Mouse (Mus musculus): ENCODE results near the gene Gm13696. TPM values are rescaled to one million over a fixed set of nuclear protein-coding genes. Genes with fewer than 3 reads are reported as not detected.
A peak's percentile ranks its signal among the peaks of the same experiment; 100 is the strongest.
"Not testable (repeated sequence)": the region's sequence is repeated elsewhere in the genome, so short reads cannot be mapped to it uniquely, and the experiment has no call there.

Gm13696 gene
- total RNA-seq (2021) (1 to 10 TPM; 1.1 to 1.5 TPM), polyA plus RNA-seq (2012; rRNA removed) (not detected in 2 replicates)
- long read RNA-seq = 0 reads

DNA sequence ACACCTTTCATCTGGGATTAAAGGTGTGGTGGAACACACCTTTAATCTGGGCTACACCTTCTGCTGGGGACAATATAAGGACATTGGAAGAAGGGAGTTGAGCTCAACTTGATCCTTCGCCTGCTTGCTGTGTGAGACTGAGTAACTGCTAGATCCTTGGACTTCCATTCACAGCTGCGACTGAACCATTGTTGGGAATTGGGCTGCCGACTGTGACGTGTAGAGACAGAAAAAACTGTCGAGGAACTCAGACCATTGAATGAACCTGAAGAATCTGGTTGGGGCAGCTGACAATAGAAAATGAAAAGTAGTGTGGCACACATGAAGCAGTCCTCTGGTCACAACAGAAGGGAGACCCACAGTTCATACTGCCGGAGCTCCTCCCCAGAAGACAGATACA is at the start of gene Gm13696:
TSS of gene Gm13696 (plus strand) at position 301 of the 400 bp plus-strand sequence.
- DNase-seq = not testable (repeated sequence)

DNA sequence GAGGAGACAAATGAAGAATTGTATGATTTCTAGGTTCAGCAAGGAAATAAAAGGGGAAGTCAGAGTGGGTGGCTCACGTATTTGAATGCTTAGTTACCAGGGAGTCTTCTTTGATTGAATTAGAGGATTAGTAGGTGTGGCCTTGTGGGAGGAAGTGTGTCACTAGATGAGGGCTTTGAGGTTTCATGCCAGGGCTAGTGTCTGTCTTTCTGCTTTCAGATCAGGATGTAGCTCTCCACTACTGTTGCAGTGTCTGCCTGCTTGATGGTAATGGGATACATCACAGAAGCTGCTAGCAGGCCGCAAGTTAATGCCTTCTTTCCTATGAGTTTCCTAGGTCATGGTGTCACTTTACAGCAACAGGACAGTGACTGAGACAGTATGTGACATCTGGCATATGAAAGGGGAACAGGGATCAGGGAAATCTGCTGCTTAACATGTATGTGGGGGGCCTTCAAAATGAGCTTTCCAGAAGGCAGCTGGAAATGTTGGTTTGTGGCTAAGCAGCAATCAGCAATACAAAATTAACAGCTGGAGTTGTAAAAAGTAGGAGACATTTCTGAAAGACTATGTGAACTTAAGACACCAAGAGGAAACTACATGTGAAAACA is 43.3 kb upstream of the Gm13696 start:
- no peak for DNase-seq

DNA sequence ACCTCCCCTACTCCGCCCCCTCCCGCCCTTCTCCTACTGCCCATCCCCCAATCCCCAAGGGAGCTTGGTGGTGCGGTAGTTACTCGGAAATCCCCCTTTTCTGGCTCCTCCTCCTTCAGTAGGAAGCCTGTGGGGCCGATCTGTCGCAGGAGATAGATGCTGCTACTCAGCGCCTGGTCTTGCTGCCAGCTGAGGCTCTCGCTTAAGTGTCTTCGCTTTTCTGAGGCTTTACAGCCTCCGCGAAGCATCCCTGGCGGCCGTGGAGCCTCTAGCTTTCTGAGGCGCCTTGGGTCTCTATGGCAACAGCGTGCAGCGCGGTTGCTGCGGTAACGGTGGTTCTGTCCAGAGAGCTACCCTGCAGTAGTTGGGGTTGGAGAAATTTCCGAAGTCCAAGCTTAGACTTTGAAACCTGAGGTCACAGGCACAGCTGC is 32.0 kb upstream of the Gm13696 start, which contains the start of gene Zswim2:
TSS of gene Zswim2 (minus strand) at position 298 of the 431 bp plus-strand sequence.
- peak; percentile 8 for DNase-seq

DNA sequence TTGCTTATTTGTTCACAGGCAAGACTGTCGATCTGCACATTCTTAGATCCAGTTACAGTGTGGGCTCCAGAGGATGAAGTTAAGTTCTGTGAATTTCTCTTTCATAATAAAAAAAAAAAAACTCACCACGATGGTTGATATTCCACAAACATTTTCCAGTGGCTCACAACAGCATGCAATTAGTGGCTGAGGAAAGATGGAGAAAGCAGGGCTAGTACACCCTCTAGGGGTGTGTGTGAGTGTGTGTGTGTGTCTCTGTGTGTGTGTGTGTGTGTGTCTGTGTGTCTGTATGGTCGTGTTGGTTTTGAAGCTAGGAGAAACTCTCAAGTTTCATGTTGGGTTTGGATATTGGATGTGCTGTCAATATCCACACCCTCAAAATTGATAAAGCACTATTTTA is 31.5 kb upstream of the Gm13696 start:
- DNase-seq = no peak

DNA sequence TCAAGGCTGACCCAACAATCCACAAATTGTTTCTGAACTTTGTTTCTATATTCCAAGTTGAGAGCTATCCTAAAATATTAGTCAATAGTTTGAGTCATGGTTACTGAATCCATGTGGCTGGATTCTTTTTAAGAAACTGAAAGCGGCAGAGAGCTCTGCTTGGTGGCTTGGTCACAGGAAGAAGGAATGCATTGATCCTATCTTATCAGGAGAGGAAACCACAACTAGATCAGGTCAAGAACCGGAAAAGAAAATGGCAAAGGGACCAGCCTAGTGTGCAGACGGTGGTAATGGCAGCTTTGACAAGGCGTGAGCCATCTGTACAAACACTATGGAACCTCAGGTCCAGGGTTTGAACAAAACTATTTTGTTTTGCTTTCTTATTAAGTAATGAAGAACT is 31.1 kb upstream of the Gm13696 start:
- no peak for DNase-seq

DNA sequence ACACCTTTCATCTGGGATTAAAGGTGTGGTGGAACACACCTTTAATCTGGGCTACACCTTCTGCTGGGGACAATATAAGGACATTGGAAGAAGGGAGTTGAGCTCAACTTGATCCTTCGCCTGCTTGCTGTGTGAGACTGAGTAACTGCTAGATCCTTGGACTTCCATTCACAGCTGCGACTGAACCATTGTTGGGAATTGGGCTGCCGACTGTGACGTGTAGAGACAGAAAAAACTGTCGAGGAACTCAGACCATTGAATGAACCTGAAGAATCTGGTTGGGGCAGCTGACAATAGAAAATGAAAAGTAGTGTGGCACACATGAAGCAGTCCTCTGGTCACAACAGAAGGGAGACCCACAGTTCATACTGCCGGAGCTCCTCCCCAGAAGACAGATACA is 17.5 kb upstream of the Gm13696 start, which contains the start of gene Gm13698:
TSS of gene Gm13698 (plus strand) at position 301 of the 400 bp plus-strand sequence.
- DNase-seq = not testable (repeated sequence)

DNA sequence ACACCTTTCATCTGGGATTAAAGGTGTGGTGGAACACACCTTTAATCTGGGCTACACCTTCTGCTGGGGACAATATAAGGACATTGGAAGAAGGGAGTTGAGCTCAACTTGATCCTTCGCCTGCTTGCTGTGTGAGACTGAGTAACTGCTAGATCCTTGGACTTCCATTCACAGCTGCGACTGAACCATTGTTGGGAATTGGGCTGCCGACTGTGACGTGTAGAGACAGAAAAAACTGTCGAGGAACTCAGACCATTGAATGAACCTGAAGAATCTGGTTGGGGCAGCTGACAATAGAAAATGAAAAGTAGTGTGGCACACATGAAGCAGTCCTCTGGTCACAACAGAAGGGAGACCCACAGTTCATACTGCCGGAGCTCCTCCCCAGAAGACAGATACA is 11.7 kb upstream of the Gm13696 start, which contains the start of gene Gm13693:
TSS of gene Gm13693 (plus strand) at position 301 of the 400 bp plus-strand sequence.
- not testable (repeated sequence) for DNase-seq

DNA sequence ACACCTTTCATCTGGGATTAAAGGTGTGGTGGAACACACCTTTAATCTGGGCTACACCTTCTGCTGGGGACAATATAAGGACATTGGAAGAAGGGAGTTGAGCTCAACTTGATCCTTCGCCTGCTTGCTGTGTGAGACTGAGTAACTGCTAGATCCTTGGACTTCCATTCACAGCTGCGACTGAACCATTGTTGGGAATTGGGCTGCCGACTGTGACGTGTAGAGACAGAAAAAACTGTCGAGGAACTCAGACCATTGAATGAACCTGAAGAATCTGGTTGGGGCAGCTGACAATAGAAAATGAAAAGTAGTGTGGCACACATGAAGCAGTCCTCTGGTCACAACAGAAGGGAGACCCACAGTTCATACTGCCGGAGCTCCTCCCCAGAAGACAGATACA is 5.9 kb upstream of the Gm13696 start, which contains the start of gene Gm13695:
TSS of gene Gm13695 (plus strand) at position 301 of the 400 bp plus-strand sequence.
- DNase-seq = not testable (repeated sequence)

DNA sequence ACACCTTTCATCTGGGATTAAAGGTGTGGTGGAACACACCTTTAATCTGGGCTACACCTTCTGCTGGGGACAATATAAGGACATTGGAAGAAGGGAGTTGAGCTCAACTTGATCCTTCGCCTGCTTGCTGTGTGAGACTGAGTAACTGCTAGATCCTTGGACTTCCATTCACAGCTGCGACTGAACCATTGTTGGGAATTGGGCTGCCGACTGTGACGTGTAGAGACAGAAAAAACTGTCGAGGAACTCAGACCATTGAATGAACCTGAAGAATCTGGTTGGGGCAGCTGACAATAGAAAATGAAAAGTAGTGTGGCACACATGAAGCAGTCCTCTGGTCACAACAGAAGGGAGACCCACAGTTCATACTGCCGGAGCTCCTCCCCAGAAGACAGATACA is 5.7 kb downstream of the Gm13696 start, which contains the start of gene Gm13694:
TSS of gene Gm13694 (plus strand) at position 301 of the 400 bp plus-strand sequence.
- DNase-seq = not testable (repeated sequence)

DNA sequence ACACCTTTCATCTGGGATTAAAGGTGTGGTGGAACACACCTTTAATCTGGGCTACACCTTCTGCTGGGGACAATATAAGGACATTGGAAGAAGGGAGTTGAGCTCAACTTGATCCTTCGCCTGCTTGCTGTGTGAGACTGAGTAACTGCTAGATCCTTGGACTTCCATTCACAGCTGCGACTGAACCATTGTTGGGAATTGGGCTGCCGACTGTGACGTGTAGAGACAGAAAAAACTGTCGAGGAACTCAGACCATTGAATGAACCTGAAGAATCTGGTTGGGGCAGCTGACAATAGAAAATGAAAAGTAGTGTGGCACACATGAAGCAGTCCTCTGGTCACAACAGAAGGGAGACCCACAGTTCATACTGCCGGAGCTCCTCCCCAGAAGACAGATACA is 11.5 kb downstream of the Gm13696 start, which contains the start of gene Gm13697:
TSS of gene Gm13697 (plus strand) at position 301 of the 400 bp plus-strand sequence.
- DNase-seq = not testable (repeated sequence)

DNA sequence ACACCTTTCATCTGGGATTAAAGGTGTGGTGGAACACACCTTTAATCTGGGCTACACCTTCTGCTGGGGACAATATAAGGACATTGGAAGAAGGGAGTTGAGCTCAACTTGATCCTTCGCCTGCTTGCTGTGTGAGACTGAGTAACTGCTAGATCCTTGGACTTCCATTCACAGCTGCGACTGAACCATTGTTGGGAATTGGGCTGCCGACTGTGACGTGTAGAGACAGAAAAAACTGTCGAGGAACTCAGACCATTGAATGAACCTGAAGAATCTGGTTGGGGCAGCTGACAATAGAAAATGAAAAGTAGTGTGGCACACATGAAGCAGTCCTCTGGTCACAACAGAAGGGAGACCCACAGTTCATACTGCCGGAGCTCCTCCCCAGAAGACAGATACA is 17.3 kb downstream of the Gm13696 start, which contains the start of gene Gm13691:
TSS of gene Gm13691 (plus strand) at position 301 of the 400 bp plus-strand sequence.
- DNase-seq = not testable (repeated sequence)

DNA sequence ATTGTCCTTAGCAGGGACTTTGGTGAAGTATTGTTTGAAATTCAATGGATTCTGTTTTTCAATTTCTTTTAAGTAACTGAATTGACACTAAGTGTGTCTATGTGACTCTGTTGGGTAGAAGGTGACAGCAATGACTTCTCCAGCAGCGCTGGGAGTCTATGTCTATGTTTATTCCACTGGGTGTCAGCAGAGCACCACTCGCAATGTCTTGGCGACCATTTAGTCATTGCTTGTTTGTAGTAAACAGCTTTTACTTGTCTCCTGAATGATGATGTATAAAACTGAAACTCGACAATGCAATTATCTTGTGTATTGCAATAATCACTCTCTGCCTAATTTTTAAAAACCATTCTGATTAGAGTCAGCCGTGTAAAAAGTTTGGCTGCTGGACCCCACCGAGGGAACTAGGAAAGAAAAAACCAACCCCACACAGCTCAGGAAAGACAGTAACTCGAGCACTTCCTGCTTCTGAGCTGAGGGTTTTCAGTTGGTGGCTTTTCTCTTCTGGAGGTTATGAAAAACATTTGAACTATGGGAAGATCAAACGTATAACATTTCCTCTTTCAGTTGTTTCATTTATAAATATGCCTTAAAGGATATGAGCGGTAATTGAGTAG is 20.8 kb downstream of the Gm13696 start:
- DNase-seq = not testable (repeated sequence)

DNA sequence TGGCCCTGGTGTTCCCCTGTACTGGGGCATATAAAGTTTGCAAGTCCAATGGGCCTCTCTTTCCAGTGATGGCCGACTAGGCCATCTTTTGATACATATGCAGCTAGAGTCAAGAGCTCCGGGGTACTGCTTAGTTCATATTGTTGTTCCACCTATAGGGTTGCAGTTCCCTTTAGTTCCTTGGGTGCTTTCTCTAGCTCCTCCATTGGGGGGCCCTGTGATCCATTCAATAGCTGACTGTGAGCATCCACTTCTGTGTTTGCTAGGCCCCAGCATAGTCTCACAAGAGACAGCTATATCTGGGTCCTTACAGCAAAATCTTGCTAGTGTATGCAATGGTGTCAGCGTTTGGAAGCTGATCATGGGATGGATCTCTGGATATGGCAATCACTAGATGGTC is 21.6 kb downstream of the Gm13696 start:
- DNase-seq = not testable (repeated sequence)

DNA sequence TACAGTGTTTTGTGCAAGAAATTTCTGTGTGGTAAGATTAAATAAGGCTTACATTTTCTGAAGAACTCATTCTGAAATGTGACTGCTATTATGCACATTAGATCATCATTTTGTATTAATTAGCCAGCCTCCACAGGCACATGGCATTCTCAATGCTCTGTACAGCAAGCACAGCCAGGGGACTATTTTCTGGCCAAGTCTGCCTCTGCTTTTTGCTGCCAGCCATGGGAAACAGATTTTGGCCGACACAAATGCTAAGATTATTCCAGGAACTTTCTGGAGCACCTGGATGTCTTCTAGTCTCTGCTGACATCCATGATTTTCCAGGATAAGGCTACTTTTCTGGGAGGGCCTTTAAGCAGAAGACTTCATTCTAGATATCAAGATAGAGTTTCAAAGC is 36.0 kb downstream of the Gm13696 start:
- no peak for DNase-seq

DNA sequence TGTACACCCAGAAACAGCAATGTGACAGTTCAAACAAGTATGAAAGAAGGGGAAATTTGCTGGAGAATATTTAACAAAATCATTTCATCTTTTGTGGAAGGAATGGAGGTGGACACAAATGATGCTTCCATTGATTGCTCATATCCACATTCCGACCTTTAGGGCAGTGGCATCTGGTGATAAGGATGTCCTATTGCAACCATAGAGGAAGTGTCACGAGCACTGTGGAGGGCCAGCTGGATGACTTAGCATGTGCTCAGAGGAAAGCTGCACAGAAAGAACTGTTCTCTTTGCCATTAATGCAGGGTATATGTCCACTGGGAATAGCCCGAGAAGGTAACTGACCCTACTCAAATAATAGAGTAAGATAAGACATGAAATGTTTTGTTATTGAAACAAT is 36.9 kb downstream of the Gm13696 start:
- DNase-seq = no peak

DNA sequence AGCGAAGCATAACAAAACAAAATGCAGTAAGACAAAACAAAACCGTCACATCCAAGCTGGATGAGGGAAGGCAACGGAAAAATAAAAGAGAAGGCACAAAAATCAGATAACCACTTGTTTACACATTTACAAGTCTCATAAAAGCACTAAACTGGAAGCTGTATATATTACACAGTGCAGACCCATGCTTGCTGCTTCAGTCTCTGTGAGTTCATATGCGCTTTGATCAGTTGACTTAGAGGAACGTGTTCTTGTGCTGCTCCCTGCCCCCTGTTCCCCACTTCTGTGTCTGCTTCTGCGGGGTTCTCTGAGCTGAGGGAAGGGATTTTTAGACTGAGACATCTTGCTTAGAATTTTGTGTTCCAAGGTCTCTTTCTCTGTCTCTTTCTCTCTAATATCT is 41.6 kb downstream of the Gm13696 start:
- DNase-seq = no peak

DNA sequence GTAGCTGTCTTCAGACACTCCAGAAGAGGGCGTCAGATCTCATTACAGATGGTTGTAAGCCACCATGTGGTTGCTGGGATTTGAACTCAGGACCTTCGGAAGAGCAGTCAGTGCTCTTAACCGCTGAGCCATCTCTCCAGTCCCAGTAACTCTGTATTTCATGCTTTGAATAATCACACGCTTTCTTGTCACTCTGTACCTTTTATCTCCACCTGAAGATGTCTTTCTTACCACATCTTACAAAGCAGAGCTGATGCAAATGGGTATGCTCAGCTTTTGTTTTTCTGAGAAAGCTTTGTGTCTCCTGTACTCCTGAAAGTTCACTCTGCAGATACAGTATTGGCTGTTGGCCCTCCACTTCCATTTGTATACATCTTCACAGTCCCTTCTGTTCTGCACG is 43.4 kb downstream of the Gm13696 start:
- DNase-seq = not testable (repeated sequence)

DNA sequence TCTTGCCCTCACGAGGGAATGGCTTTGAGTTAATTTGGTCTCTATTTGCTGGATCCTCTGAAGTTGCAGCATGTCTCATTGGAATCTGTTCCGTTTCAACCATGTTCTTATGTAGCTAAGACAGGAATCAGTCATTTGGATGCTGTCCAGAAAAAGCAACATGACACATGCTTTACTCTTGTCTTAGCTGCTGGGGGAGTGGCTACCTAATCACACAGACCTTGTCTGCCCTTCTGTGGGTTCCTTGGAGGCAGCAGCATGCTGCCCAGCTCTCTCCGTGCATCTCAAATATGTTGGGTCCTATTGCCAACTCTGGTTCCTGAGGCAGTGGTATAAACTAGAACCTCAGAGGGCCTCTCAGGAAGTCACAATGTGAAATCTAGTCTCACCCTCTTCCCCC is 45.4 kb downstream of the Gm13696 start:
- no peak for DNase-seq

DNA sequence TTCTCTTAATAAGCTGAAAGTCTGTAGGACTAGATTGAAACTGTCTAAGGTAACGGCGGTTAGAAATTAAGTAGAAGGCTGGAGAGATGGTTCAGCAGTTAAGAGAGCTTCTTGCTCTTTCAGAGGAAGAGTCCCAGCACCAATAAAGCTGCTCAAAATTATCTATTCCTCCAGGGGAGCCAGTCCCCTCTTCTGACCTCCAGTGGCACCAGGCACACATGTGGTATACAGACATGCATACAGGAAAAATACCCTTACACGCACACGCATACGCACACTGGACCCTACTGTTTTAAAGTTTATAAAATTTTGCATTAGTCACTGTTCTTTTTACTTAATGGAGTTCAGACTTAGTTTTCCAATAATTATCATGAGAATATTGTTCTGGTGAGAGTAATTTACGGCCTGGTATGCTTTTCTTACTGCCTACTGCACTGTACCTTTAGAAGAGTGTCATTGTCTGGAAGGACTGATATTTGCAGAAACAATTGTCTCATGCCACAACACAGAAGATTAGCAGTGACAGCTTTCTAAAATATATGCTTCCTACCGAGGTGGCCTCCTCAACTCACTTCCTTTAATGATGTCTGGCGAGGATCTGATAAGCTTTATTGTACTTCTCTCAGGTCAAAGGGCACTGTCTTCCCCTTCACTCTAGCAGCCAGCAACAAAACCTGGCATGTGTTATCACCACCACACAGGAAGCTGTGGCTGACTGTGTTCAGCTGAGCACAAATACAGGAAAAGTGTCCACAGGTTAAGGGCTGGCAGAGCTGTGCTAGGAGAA is 46.8 kb downstream of the Gm13696 start:
- DNase-seq = peak; percentile 43

DNA sequence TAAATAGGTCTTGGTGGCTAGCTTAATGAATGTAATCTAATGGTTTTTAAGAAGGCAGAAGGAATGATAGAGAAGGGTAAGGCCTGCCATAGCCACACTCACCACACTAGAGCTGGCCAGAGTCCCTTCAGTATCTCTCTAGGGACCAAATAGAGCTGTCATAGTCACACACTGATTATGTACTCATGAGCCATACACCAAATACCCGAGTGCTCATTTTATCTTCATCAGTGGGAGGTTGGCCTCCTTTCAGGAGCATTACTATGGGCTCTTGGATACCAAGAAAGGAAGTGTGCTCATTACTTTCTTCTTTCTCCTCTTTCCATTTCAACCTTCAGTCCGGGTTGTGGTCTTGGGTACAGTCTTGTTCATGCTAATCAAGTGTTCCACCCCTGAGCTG is 49.0 kb downstream of the Gm13696 start:
- no peak for DNase-seq

DNA sequence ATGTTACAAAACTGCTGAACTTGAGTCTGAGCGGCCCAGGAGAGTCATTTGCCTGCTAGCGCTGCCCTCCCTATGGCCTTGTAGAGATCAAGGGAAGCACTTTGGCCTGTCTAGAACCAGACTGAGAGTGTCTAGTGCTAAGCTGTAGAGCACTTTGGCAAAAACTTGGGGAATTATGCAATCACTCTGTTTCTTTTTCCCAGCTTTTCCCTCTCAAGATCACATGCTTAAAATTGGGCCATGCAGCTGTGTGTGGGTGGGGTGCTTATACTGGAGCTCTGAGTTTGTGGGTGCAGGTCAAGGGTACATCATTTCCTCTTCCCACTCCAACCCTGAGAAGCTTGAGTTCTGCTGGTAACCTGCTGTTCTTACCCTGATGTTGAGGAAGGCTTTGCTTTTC is 50.0 kb downstream of the Gm13696 start:
- peak; percentile 9 for DNase-seq

DNA sequence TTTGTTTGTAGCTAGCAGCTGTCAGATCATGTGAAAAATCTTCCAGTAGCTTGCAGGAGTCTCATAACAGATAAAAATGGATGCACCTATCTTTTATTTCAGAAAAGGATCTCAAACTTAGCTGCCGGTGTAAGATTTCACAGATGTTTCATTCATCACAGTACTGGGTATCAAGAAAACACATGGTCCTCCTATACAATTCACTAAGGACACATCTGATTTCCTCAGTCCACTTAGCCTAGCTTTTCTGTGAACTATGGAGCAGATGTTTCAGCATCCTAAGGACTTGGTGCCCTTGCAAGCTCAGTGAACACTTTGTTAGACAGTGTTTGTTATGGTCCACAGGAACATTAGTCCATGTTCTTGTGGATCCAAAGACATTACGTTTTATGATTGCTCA is 50.4 kb downstream of the Gm13696 start:
- DNase-seq = no peak

Measured in adrenal gland, adult 2 months (tissue).